Mouse (Mus musculus) megakaryocyte, embryonic 14.5 days (primary cell): Measurements from ENCODE around the gene Olfr1344.

Source experiments
- FLI1 ChIP-seq: IDR thresholded peaks from 2 replicates; pipeline ENCODE4 v1.6.1; 2012; ENCODE audit warnings: low read length, inconsistent platforms, mixed read lengths
- GATA1 ChIP-seq: IDR thresholded peaks from 3 replicates; pipeline ENCODE4 v1.6.1; 2012; ENCODE audit warnings: mixed read lengths, low read length, inconsistent platforms, borderline replicate concordance

- TF ChIP-seq GATA1: no peak
- no peak for TF ChIP-seq FLI1
These were observed 8.1 kb upstream of the Olfr1344 start for GRCm38 (mm10) chr7:6430342-6430741.
